ENCODE assay signal across 10 mouse cellular contexts in the genomic region with DNA sequence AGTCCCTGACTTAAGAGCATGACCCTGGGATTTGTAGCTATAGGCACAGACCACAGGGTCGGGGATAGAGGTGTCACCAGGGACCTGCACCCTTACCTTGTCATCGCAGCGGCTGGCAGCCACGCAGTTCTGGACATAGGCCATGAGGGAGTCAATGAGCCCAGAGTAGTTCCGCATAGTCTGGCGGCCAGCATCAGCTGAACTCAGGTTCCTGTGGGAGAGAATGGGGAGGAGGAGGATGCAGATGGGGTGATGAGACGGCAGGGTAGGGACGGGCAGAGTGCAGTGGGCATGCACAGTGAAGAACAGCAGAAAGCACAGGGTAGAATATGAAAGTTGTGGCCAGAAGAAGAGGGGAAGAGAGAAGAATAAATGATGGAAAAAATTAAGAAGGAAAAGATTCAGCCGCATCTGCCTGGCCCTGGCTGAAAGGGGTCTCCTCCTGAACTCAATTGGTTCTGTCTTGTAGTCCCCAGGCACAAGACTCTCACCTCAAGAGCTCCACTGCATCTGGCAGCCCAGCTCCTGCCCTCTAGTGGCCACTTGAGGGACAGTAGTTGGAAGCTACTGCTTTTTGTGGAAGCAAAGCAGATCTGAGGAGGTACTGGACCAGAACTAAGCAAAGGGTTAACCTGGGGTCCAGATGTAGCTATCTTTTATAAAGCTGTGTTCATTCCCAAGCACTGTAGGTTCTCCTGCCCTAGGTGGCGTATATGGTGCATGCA. TPM values are rescaled to one million over a fixed set of nuclear protein-coding genes. Genes with fewer than 3 reads are reported as not detected.
A peak's percentile ranks its signal among the peaks of the same experiment; 100 is the strongest.
DNase-seq lines count a peak whose midpoint lies in the region; ATAC-seq and TF ChIP-seq lines count a peak whose summit lies in the region.
"Had no signal": no experiment of that assay in that cellular context is flagged by ENCODE, and none has a peak within 500 bp of the region (broad histone marks: within the 10 kb centered on the region; RNA-seq: fewer than 3 reads in every experiment).

No protein-coding gene starts in this region.

- H3K27ac ChIP-seq in hindbrain, embryonic 14.5 days, result no peak overlapping the region
- H3K27ac ChIP-seq in hindbrain, embryonic 12.5 days, result no peak overlapping the region
- H3K27ac ChIP-seq in hindbrain, postnatal 0 days, result no peak overlapping the region
- no peak overlapping the region for H3K27ac ChIP-seq in limb, embryonic 10.5 days
- H3K27ac ChIP-seq in neural tube, embryonic 14.5 days (ENCODE audit: low read depth, low read length), result no peak overlapping the region
- H3K27ac ChIP-seq: embryonic facial prominence, embryonic 13.5 days; macrophage had no signal

- peak; percentile 66 for DNase-seq in hindbrain, embryonic 14.5 days (ENCODE audit: low spot score)
- peak; percentile 36 to 48 for DNase-seq in adrenal gland, adult 18-20 months (ENCODE audit: low spot score in 2 of 2)
- DNase-seq in embryo, embryonic 10.5 days (ENCODE audit: low spot score), result peak; percentile 80
- DNase-seq in hindbrain, postnatal 0 days (ENCODE audit: low spot score), result peak; percentile 77
- peak; percentile 70 for DNase-seq in limb, embryonic 10.5 days (ENCODE audit: low spot score)
- peak; percentile 70 for DNase-seq in thymus, postnatal 0 days (ENCODE audit: low spot score)

- H3K4me3 ChIP-seq in hindbrain, embryonic 14.5 days (replicated peaks; ENCODE audit: low read length), result no peak overlapping the region
- H3K4me3 ChIP-seq in hindbrain, embryonic 12.5 days, result no peak overlapping the region
- H3K4me3 ChIP-seq in hindbrain, postnatal 0 days (ENCODE audit: low read length), result no peak overlapping the region
- no peak overlapping the region for H3K4me3 ChIP-seq in limb, embryonic 10.5 days
- H3K4me3 ChIP-seq in neural tube, embryonic 14.5 days (ENCODE audit: low read depth, low read length), result no peak overlapping the region
- H3K4me3 ChIP-seq: embryonic facial prominence, embryonic 13.5 days had no signal

- peak; percentile 91 for TF ChIP-seq CTCF in hindbrain, postnatal 0 days (IDR thresholded peaks at IDR 0.05; ENCODE audit: low read depth)

- 72% methylated on average over 10 of the region's 10 CpGs for WGBS in hindbrain, embryonic 14.5 days
- 78% methylated on average over 10 of the region's 10 CpGs for WGBS in hindbrain, embryonic 12.5 days
- 73% methylated on average over 10 of the region's 10 CpGs for WGBS in hindbrain, postnatal 0 days
- WGBS in limb, embryonic 10.5 days, result 72% methylated on average over 10 of the region's 10 CpGs
- WGBS in neural tube, embryonic 14.5 days, result 76% methylated on average over 10 of the region's 10 CpGs

- no peak overlapping the region for H3K4me2 ChIP-seq in hindbrain, embryonic 14.5 days (replicated peaks)
- no peak overlapping the region for H3K4me2 ChIP-seq in hindbrain, embryonic 12.5 days (replicated peaks)
- H3K4me2 ChIP-seq in hindbrain, postnatal 0 days (ENCODE audit: low read depth, low read length), result no peak overlapping the region
- no peak overlapping the region for H3K4me2 ChIP-seq in neural tube, embryonic 14.5 days (ENCODE audit: low read depth, low read length)
- H3K4me2 ChIP-seq: embryonic facial prominence, embryonic 13.5 days had no signal

- H3K9me3 ChIP-seq in hindbrain, embryonic 14.5 days (ENCODE audit: control insufficient read depth, low read length), result no peaks in the 10 kb centered on the region
- no peaks in the 10 kb centered on the region for H3K9me3 ChIP-seq in hindbrain, embryonic 12.5 days (replicated peaks)
- H3K9me3 ChIP-seq in hindbrain, postnatal 0 days (ENCODE audit: low read length), result no peaks in the 10 kb centered on the region
- no peaks in the 10 kb centered on the region for H3K9me3 ChIP-seq in limb, embryonic 10.5 days (replicated peaks)
- H3K9me3 ChIP-seq in neural tube, embryonic 14.5 days (ENCODE audit: control insufficient read depth, low read length), result no peaks in the 10 kb centered on the region
- H3K9me3 ChIP-seq: embryonic facial prominence, embryonic 13.5 days had no signal

- ATAC-seq in hindbrain, embryonic 14.5 days (ENCODE audit: low FRiP score), result no peak
- no peak for ATAC-seq in hindbrain, embryonic 12.5 days (ENCODE audit: low FRiP score)
- ATAC-seq in hindbrain, postnatal 0 days, result peak; percentile 27; the same call in 1 of the 2 replicates
- ATAC-seq in neural tube, embryonic 14.5 days (ENCODE audit: low read depth), result 0 out of 2 replicates have a peak, but pooled peaks have one; percentile 49

- no peak overlapping the region for H3K9ac ChIP-seq in hindbrain, embryonic 14.5 days
- H3K9ac ChIP-seq in hindbrain, embryonic 12.5 days, result no peak overlapping the region
- H3K9ac ChIP-seq in hindbrain, postnatal 0 days (replicated peaks; ENCODE audit: low read length), result no peak overlapping the region
- no peak overlapping the region for H3K9ac ChIP-seq in neural tube, embryonic 14.5 days (replicated peaks; ENCODE audit: low read depth, low read length)
- H3K9ac ChIP-seq: embryonic facial prominence, embryonic 13.5 days had no signal

- no peaks in the 10 kb centered on the region for H3K4me1 ChIP-seq in hindbrain, embryonic 14.5 days (replicated peaks; ENCODE audit: control insufficient read depth, insufficient read depth, low read length)
- no peaks in the 10 kb centered on the region for H3K4me1 ChIP-seq in hindbrain, embryonic 12.5 days
- H3K4me1 ChIP-seq in hindbrain, postnatal 0 days (ENCODE audit: insufficient read depth, low read length), result no peaks in the 10 kb centered on the region
- no peaks in the 10 kb centered on the region for H3K4me1 ChIP-seq in limb, embryonic 10.5 days
- H3K4me1 ChIP-seq in neural tube, embryonic 14.5 days (ENCODE audit: control insufficient read depth, insufficient read depth, low read length), result no peaks in the 10 kb centered on the region
- H3K4me1 ChIP-seq: embryonic facial prominence, embryonic 13.5 days had no signal

- no peaks in the 10 kb centered on the region for H3K27me3 ChIP-seq in hindbrain, embryonic 14.5 days (ENCODE audit: control insufficient read depth, insufficient read depth, low read length)
- H3K27me3 ChIP-seq in hindbrain, embryonic 12.5 days, result no peaks in the 10 kb centered on the region
- no peaks in the 10 kb centered on the region for H3K27me3 ChIP-seq in hindbrain, postnatal 0 days (ENCODE audit: insufficient read depth, low read length)
- H3K27me3 ChIP-seq in limb, embryonic 10.5 days (ENCODE audit: low read depth, poor library complexity, severe bottlenecking), result 0 out of 2 replicates have a peak, but pooled peaks cover 3% of the 10 kb centered on the region
- no peaks in the 10 kb centered on the region for H3K27me3 ChIP-seq in neural tube, embryonic 14.5 days (ENCODE audit: control insufficient read depth, insufficient read depth, low read length)
- H3K27me3 ChIP-seq: embryonic facial prominence, embryonic 13.5 days had no signal

- H3K36me3 ChIP-seq in hindbrain, embryonic 14.5 days (replicated peaks; ENCODE audit: control insufficient read depth, insufficient read depth), result no peaks in the 10 kb centered on the region
- no peaks in the 10 kb centered on the region for H3K36me3 ChIP-seq in hindbrain, embryonic 12.5 days
- H3K36me3 ChIP-seq in hindbrain, postnatal 0 days (ENCODE audit: insufficient read depth, low read length), result no peaks in the 10 kb centered on the region
- no peaks in the 10 kb centered on the region for H3K36me3 ChIP-seq in limb, embryonic 10.5 days
- no peaks in the 10 kb centered on the region for H3K36me3 ChIP-seq in neural tube, embryonic 14.5 days (ENCODE audit: control insufficient read depth, insufficient read depth, low read length)
- H3K36me3 ChIP-seq: embryonic facial prominence, embryonic 13.5 days had no signal

RNA-seq across cellular contexts. Expression of a gene that starts 36.5 kb away (rescaled TPM):
- not detected in 2 replicates for polyA plus RNA-seq in hindbrain, embryonic 14.5 days (2014; fragmentation: Nextera tagmentation; extraction: Ambion mirVana)
- 0.35 and 0.39 TPM in 2 replicates for polyA plus RNA-seq in hindbrain, embryonic 12.5 days (2016; fragmentation: Nextera tagmentation; extraction: Ambion mirVana)
- total RNA-seq in adrenal gland, adult 18-20 months (2021), result not detected
- total RNA-seq in hindbrain, postnatal 0 days (2014; rRNA removed), result 0.25 and 0.58 TPM in 2 replicates
- 0.09 and 0.14 TPM in 2 replicates for polyA plus RNA-seq in hindbrain, postnatal 0 days (2015; fragmentation: Nextera tagmentation; extraction: Ambion mirVana)
- polyA plus RNA-seq in limb, embryonic 10.5 days (2016; fragmentation: Nextera tagmentation; extraction: Ambion mirVana), result 0.30 and 0.63 TPM in 2 replicates
- not detected in 2 replicates for polyA plus RNA-seq in neural tube, embryonic 14.5 days (2014; fragmentation: Nextera tagmentation; extraction: Ambion mirVana)
- polyA plus RNA-seq in thymus, postnatal 0 days (2015; fragmentation: Nextera tagmentation; extraction: Ambion mirVana), result 6.5 and 7.3 TPM in 2 replicates
- polyA plus RNA-seq: macrophage had no signal

RNA-seq across cellular contexts. Expression of a gene that starts 46.4 kb away (rescaled TPM):
- polyA plus RNA-seq in hindbrain, embryonic 14.5 days (2014; fragmentation: Nextera tagmentation; extraction: Ambion mirVana), result 0.39 and 0.70 TPM in 2 replicates
- polyA plus RNA-seq in hindbrain, embryonic 12.5 days (2016; fragmentation: Nextera tagmentation; extraction: Ambion mirVana), result 5.1 and 18.5 TPM in 2 replicates
- 1 to 10 TPM; 1.3 to 2.2 TPM for total RNA-seq in adrenal gland, adult 18-20 months (2021)
- 0.47 and 0.79 TPM in 2 replicates for total RNA-seq in hindbrain, postnatal 0 days (2014; rRNA removed)
- 1.8 and 2.5 TPM in 2 replicates for polyA plus RNA-seq in hindbrain, postnatal 0 days (2015; fragmentation: Nextera tagmentation; extraction: Ambion mirVana)
- 2.1 and 4.0 TPM in 2 replicates for polyA plus RNA-seq in limb, embryonic 10.5 days (2016; fragmentation: Nextera tagmentation; extraction: Ambion mirVana)
- polyA plus RNA-seq in neural tube, embryonic 14.5 days (2014; fragmentation: Nextera tagmentation; extraction: Ambion mirVana), result 2.1 TPM in 1 of 2 replicates, not detected in the other
- 3.2 and 3.6 TPM in 2 replicates for polyA plus RNA-seq in thymus, postnatal 0 days (2015; fragmentation: Nextera tagmentation; extraction: Ambion mirVana)
- polyA plus RNA-seq: macrophage had no signal

Comparison
In these comparisons a context has a peak if more than half of its experiments do, and no peak if none do; other contexts are left out.
1. ATAC-seq: peak in hindbrain, postnatal 0 days (single experiment) and neural tube, embryonic 14.5 days (single experiment); none in hindbrain, embryonic 14.5 days (single experiment) and hindbrain, embryonic 12.5 days (single experiment).
2. Peak in every context shown above with its lines, with median percentiles within 50 percentile points of each other: DNase-seq.